Mouse (Mus musculus) adrenal gland, postnatal 25 days (tissue): ENCODE measurements around the gene Polm. TPM values are rescaled to one million over a fixed set of nuclear protein-coding genes. Genes with fewer than 3 reads are reported as not detected.
A peak's percentile ranks its signal among the peaks of the same experiment; 100 is the strongest.

Experiments
- DNase-seq: peaks from one replicate; pipeline ENCODE4 v3.0.0; 2021; ENCODE audit warnings: mixed read lengths
- total RNA-seq: library from RNA; stranded (reverse); gene quantifications from 2 replicates; pipeline ENCODE4 v1.2.3, GENCODE M21; 2021

Gene Polm
- total RNA-seq, 1 experiment from 2014 or later: 13.8 TPM

DNA sequence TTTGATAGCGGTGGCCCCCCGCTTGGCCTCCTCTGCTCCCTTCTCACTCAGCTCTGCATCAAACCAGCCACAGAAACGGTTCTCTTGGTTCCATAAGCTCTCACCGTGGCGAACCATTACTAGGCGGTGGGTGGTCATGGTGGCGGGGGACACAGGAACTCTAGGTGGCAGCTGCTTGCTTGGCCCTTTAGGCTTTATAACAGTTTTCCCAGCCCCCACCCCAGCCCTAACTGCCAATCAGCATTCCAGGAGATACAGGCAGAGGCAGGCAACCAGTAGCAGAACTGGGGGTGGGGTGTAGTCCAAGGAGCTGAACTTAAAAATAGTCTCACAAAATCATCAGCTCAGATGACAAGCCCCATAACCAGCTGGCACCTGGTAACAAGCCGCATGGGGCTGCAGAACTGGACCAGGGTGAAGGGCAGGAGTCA is 34.2 kb downstream of the Polm start, which contains the start of gene Pgam2:
Gene Pgam2, minus strand, starts transcription at position 183 of the 431 bp plus-strand sequence.
- DNase-seq: no peak

DNA sequence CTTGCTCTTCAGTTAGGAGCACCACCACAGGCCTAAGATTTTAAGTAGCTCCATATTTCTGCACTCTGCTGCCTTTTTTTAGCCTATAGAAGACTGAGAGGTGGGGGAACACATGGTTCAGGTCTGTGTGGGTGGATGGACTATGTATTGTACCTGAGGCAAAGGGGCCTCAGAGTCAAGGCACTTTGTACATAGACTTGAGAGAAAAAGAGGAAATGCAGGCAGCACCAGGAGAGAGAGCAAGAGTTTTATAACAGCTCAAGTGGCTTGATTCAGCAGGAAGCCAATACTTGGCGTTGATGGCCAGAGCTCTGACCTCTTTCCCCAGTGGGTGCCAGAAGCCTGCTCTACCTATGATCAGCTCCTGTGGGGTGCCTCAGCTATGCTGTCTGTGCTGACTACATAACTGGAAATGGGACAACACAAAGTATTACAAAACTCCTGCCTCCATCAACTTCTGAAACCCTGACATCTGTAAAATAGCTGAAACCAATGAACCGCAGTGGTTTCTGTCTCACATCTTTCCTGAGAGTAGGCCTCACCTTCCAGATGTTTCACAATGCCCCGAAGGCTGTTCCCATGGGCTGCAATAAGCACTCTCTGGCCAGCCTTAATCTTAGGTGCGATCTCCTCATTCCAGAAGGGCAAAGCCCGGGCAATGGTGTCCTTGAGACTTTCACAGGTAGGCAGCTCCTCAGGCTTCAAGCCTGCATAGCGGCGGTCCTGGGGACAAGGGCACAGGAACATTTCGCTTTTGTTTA is 35.2 kb downstream of the Polm start:
- no peak for DNase-seq

DNA sequence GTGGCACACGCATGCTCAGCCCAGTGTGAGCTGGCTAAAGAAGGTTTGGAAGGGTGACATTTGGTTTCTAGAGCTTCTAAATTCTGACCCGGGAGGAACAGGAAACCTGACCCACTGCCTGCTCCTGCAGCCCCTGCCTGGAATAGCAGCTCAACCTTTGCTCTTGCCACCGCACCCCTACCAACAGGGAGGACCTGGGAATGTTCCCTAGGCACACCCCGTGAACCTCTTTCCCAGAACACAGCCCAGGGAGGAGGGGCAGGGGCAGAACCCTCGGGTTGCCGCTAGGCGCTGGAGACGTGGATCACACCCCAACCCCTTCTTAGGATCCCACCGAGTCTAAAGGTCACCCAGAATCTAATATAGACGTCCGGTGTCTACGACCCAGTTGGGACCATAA is 35.8 kb downstream of the Polm start:
- DNase-seq: no peak

DNA sequence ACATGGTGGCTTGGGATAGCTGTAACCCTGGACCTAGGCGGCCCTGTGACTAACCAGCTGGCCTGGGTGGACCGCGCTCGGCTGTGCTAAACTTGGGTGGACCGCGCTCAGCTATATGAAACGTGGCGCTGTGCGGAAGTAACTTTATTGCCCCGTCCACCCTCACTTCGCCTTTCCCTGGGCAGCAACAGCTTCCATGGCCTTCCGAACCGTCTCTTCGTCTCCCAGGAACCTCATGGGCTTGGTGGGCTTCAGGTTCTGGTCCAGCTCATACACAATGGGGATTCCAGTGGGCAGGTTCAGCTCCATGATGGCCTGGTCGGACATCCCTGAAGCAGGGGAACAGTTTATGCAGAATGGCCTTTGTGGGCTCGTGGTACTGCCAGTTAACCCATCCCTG is 36.3 kb downstream of the Polm start:
- no peak for DNase-seq

DNA sequence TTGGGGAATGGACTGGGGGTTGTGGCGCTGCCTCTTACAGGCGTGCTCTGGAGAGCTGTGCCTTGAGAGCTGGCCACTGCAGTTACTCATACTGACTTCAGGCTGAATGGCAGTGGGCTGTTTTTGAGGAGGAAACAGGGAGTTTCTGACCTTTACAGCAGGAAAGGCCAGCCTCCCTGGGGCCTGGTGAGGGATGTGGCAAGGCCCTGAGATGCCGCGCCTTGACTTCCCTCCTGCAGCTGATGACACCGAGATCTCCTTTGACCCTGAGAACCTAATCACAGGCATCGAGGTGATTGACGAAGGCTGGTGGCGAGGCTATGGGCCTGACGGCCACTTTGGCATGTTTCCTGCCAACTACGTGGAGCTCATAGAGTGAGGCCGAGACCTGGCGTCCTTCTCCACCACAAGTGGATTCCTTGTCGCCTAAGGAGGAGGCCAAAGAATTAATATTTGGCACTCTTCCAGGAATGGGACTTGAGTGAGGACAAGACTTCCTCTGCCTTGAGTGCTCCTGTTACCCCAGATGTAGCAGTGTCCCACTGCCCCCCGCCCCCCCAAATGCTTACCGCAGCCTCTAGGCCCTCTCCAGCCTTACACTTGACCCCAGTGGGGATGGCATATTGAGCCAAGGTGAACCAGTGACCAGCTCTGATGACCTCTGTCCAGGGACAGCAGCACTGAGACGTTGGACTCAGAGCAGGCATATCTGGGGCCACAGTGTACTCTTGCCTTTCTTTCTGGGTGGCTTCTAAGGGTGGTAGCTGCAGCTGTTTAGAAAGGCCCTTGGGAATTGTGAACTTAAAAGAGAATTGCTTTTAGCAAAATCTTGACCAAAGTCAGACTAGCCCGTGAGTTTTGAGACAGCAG is 38.0 kb downstream of the Polm start:
- no peak for DNase-seq

DNA sequence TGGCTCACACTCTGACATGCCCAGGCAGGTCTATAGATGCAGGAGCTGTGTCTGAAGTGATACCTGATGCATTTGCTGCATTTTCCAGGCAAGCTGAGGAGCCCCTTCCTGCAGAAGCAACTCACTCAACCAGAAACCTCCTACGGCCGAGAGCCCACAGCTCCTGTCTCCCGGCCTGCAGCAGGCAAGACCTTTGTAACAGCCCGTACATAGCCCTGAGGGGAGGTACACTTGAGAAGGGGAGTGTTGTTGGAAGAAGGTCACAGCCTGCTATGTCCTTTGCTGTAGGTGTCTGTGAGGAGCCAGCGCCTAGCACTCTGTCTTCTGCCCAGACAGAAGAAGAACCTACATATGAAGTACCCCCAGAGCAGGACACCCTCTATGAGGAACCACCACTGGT is 39.9 kb downstream of the Polm start:
- no peak for DNase-seq

DNA sequence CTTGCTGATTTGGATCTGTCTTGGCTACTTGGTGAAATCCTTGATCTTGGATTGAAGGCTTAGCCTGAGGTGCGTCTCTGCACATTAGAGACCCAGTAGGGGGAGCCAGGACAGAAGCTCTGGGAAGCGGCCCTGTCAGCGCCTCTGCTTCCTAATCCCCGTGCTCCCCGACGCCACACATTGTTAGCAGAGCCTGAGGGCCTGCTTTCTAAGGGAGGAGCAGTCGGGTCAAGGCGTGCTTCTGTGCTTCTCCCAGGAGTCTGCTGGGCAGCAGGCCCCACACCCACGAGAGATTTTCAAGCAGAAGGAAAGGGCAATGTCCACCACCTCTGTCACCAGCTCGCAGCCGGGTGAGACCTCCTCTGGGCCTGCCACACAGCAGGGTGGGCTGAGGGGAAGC is 40.4 kb downstream of the Polm start:
- DNase-seq: no peak

DNA sequence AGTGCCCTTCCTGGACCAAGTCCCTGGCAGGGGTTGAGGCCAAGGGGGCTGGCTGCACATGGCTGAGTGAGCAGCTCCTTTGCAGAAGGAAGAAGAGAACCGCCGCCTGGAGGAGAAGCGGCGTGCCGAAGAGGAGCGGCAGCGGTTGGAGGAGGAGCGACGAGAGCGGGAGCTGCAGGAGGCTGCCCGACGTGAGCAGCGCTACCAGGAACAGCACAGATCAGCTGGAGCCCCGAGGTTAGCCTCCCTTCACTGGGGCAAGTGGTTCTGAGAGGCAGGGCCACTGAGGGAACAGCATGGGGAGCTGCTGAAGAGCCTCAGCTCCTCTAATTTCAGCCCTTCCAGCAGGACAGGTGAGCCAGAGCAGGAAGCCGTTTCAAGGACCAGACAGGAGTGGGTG is 40.9 kb downstream of the Polm start:
- DNase-seq: no peak

DNA sequence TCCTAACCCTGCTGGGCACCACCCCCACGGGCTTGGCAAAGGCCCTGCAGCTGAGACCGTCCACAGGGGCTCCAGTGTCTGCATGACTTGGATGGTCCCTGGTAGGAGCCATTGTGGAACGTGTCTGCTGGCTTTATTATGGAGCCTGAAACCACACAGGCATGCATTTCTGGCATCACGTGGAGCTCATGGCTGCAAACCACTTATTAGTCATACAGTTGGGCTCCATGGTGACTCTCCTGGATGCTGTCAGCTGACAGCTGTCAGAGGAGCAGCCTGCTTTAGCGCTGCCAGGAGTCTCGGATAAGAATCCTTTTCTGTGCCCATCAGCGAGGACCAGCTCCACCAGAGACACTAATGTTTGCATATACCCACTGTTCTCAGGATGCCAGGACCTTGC is 42.1 kb downstream of the Polm start:
- no peak for DNase-seq

DNA sequence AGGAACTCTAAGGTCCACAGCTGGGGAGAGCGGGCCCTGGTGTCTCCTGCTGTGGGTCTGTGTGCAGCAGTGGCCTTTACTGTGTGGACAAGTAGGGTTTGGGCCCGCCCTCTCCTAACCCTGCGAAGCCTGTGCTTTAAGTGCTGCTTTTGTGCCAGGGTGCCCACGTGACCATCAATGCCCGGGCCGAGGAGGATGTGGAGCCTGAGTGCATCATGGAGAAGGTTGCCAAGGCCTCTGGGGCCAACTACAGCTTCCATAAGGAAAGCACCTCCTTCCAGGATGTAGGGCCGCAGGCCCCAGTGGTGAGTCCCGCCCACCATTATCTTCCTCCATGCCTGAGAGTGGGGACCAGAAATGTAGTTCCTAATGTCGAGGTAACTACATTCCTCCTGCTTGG is 42.5 kb downstream of the Polm start:
- no peak for DNase-seq

DNA sequence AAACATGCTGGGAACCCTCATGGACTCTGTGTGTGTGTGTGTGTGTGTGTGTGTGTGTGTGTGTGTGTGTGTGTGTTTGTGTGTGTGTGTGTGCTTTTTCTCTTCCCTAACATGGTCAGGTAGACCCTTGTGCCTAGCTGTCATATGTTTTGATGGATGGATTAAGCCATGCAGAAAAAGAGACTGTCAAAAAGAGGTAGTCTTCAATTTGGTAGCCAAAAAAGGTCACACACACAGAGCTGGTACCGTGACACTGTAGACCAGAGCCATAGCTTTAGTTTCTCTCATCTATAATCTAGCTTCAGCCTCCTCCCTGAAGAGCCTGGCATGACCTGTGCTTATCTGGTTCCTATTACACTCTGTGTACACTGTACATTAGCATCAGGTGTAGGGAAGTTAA is 47.4 kb downstream of the Polm start:
- no peak for DNase-seq

DNA sequence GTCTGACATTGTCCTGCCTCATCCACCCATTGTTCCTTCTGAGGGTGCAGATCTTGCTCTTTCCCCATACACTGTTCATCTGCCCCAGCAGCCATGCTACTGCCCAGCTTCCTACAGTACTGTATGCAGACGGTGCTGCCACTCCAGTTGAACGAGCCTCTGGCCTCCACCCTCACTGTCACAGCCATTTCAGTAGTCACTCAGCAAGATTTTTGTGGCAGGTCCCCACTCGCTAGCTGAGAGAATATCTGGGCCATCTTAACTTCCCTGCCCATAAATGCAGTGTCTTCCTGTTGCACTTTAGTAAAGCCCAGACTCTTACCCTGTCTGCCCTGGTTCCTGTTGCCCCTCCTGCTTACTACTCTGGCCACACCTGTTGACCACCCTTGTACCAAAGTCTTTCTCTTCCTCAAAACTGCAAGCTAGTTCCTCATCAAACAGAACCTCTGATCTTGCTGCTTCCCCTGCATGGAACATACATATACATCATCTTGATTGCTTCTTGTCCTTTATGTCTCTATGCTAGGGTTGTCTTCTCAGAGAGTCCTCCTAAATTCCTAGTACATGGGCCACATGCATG is 48.0 kb downstream of the Polm start:
- no peak for DNase-seq

DNA sequence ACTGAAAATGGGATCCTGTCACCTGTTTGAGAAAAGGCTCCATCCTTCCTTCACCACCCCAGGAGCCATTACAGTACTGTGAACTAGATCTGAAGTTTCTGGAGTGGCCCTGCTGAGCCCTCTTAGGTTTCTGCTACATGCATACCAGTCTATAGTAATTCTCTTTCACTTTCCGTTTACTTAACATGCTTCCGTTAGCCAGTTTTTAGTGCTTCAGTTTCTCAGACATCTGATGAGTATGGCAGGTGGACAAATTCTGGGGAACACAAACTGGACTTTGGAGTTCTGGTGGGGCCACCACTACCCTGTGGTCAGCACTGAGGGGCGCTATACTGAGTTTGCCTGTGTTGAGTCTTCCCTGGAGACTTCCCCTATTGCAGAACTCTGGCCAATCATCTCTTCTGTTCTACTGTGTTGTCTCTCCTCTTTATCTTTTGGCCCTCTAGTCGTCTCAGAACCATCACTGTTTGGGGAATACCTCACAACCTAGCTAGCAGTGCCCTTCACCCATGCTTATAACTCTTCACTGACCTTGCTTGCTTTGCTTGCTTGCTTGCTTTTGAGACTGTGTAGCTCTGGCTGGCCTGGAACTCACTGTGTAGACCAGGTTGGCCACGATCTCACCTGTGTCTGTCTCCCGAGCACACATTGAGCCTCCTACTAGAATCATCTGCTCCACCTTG is 48.6 kb downstream of the Polm start:
- DNase-seq: no peak

DNA sequence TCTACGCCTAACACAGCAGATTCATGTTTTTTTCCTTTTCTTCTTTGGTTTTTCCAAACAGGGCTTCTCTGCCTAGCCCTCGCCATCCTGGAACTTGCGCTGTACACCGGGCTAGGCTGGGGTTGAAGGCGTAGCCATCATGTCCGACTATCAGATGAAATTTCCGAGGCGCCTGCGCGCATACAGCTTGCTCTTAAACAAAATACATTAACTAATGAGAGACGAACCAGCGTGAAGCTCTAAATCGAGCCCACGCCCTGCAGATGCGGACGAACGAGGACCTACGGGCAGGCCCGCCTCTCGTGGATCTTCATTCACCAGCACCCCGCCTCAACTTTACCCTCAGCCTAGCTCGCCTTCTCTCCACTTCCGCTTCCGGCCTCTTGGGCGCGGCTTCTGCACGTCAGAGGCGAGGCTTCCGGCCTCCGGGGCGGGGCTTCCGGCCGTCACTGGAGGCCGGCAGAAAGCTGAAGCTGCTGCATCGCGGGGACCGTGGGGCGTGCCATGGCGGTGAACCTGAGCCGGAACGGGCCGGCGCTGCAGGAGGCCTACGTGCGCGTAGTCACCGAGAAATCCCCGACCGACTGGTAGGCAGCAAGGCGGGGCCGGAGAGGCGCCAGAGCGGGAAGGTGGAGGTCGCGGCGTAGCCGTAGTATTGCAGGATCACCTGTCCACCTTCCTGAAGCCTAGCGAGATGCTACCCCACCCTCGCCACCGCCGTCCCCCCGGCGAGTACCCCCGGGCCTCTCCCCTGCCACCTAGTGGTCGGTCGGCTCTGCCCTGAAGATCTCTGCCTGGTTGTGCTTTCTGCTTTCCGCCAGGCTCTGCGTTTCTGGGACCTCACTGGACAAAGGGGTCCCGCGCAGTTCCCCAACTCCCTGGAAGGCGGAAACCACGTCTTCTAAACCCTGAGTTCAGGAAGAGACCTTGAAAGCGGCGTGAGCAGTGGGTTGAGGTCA is 49.5 kb downstream of the Polm start, which contains the start of gene Dbnl:
Gene Dbnl, plus strand, starts transcription at position 433 of the 959 bp plus-strand sequence.
- peak; percentile 95 for DNase-seq

DNA sequence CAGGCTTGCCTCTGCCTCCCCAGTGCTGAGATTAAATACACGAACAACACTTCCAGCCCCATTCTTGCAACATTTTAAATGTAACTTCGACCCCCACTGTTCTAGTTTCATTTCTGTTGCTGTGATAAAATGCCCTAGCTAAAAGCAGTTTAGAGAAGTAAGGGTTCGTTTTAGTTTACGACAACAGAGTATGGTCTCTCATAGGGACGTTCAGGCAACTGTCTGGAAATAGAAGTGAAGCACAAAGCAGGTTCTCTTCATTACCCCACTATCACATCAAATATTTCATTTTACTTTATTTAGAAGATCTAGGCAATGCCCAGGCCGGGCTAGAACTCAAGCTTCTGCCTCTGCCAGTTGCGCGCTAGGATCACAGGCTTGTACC is 50.2 kb downstream of the Polm start:
- no peak for DNase-seq

DNA sequence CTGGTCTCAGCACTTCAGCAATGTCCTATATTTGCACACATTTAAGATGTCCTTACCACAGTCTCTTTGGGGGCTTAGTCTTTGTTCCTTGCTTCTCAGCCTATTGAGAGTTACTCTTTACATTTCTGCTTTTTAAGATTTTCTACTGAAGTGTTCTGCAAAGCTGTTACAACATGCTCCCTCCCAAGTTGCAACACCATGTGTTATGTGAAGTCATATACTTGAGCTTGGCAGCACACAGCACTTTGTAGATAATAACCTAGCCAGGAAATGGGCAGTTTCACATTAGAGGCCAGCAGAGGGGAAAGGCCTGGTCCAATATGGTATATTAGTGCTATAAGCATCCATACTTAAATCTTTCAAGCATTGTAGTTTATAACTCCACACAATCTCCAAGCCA is 52.1 kb downstream of the Polm start:
- DNase-seq: no peak

DNA sequence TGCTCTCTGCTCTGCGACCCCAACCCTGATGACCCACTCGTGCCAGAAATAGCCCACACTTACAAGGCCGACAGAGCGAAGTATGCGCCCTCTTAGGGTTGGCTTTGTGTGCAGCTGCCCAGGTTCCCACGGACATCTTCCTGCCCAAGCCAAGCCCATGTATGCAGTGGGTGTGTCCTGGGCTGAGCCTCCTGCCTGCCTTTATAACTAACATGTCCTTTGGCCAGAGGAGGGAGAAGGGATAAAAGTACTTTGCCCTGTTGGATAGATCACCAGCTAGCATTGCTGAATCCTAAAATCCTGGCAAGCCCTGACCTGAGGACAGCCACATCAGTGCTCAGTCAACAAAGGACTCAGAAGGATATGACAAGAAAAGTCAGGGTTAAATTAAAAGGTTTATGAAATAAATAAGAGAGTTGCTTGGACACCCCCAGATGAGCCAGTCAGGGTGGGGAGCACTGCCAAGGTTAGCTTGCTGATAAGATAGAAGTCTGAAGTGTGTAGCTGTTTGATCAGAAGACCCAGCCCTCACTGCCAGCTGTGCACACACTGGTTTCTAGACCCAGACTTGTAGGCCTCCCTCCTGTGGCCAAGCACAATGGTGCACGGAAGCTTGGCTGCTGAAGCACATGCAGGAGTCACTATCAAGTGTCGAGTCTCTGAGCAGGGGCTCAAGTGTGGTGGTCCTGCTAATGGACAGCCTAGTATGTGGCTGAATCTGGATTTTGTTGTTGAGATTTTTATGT is 55.4 kb downstream of the Polm start:
- no peak for DNase-seq

DNA sequence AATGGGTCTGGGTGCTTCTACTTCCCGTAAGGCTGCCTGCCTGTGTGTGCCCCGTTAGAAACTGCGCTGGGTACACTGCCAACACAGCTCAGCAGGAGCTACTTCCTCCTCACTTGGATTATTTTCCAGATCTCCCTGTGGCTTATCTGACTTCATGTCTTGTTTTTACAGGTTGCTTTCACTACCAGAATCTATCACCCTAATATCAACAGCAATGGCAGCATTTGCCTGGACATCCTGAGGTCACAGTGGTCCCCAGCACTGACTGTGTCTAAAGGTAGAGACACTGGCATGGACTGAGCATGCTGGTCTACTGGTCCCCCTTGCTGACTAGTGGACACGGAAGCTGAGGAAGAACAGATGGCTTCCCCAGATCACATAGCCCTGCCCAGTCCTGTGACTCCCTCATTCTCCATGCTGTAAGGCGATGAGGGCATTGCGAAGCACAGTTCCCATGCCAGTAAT is 57.7 kb downstream of the Polm start:
- DNase-seq: no peak

DNA sequence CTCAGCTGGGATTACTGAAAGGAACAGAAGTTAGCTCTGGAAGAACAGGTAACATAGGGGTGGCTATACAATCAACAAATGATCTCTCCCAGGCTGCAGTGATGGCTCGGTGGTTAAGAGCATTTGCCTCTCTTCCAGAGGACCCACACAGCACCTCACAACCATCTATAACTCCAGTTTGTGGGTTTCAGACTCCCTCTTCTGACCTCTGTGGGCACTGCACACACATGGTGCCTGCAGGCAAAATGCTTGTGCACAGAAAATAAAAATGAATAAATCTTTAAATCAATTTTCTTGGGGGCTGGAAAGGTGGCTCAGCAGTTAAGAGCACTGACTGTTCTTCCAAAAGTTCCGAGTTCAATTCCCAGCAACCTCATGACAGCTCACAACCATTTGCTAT is 59.3 kb downstream of the Polm start:
- no peak for DNase-seq
